Mouse (Mus musculus): ENCODE data around the gene Fxyd4. TPM values are rescaled to one million over a fixed set of nuclear protein-coding genes. Genes with fewer than 3 reads are reported as not detected.
A peak's percentile ranks its signal among the peaks of the same experiment; 100 is the strongest.

The Fxyd4 gene
- polyA plus RNA-seq, 1 experiment from 2014 or later: 0.20 TPM

GRCm38 (mm10) chr6:117890257-117890656 lies 47.2 kb downstream of the Fxyd4 start:
- Histone ChIP-seq H3K9ac (replicated peaks) (no peak overlapping the region), H3K27me3 (ENCODE audit: insufficient read depth, low read length) (no peaks in the 10 kb centered on the region), H3K27ac (ENCODE audit: low read depth) (no peak overlapping the region), H3K4me1 (ENCODE audit: insufficient read depth) (peaks cover 26% of the 10 kb centered on the region), H3K9me3 (ENCODE audit: low read length) (no peaks in the 10 kb centered on the region), H3K4me2 (ENCODE audit: low read depth, low read length) (no peak overlapping the region), H3K4me3 (ENCODE audit: low read depth, low read length) (no peak overlapping the region), H3K36me3 (replicated peaks; ENCODE audit: insufficient read depth, low read length) (no peaks in the 10 kb centered on the region)
- DNase-seq (no peak), ATAC-seq (no peak)
- WGBS (ENCODE audit: insufficient replicate concordance): 65% methylated on average over 6 of the region's 6 CpGs
- TF ChIP-seq EP300 (IDR thresholded peaks at IDR 0.05; ENCODE audit: low read depth) (no peak), CTCF (IDR thresholded peaks at IDR 0.05; ENCODE audit: low read depth) (no peak)

GRCm38 (mm10) chr6:117888642-117889096 lies 48.8 kb downstream of the Fxyd4 start:
- Histone ChIP-seq H3K4me1 (ENCODE audit: insufficient read depth) (peaks cover 26% of the 10 kb centered on the region), H3K9ac (replicated peaks) (peak overlapping the region; percentile 65), H3K9me3 (ENCODE audit: low read length) (no peaks in the 10 kb centered on the region), H3K27me3 (ENCODE audit: insufficient read depth, low read length) (no peaks in the 10 kb centered on the region), H3K36me3 (replicated peaks; ENCODE audit: insufficient read depth, low read length) (no peaks in the 10 kb centered on the region), H3K4me3 (ENCODE audit: low read depth, low read length) (peak overlapping the region; percentile 10), H3K27ac (ENCODE audit: low read depth) (peak overlapping the region; percentile 84), H3K4me2 (ENCODE audit: low read depth, low read length) (peak overlapping the region; percentile 58)
- ATAC-seq: peak; percentile 88
- peak; percentile 53 for DNase-seq
- peak; percentile 94 for TF ChIP-seq EP300 (IDR thresholded peaks at IDR 0.05; ENCODE audit: low read depth)
- no peak for TF ChIP-seq CTCF (IDR thresholded peaks at IDR 0.05; ENCODE audit: low read depth)
- WGBS (ENCODE audit: insufficient replicate concordance): 39% methylated on average over 2 of the region's 2 CpGs

- H3K27me3 ChIP-seq (ENCODE audit: insufficient read depth, low read length): no peaks in the 10 kb centered on the region
- DNase-seq (no peak), ATAC-seq (no peak)
- TF ChIP-seq EP300 (IDR thresholded peaks at IDR 0.05; ENCODE audit: low read depth) (no peak), CTCF (IDR thresholded peaks at IDR 0.05; ENCODE audit: low read depth) (no peak)
- H3K27ac ChIP-seq (ENCODE audit: low read depth): peak overlapping the region; percentile 84
- no peaks in the 10 kb centered on the region for H3K36me3 ChIP-seq (replicated peaks; ENCODE audit: insufficient read depth, low read length)
- WGBS (ENCODE audit: insufficient replicate concordance): 30% methylated on average over 1 of the region's 1 CpGs
- no peaks in the 10 kb centered on the region for H3K9me3 ChIP-seq (ENCODE audit: low read length)
- peaks cover 26% of the 10 kb centered on the region for H3K4me1 ChIP-seq (ENCODE audit: insufficient read depth)
- peak overlapping the region; percentile 58 for H3K4me2 ChIP-seq (ENCODE audit: low read depth, low read length)
- peak overlapping the region; percentile 65 for H3K9ac ChIP-seq (replicated peaks)
- H3K4me3 ChIP-seq (ENCODE audit: low read depth, low read length): peak overlapping the region; percentile 10; the same call in 1 of the 2 replicates
Observed at GRCm38 (mm10) chr6:117888032-117888431, 49.5 kb downstream of the Fxyd4 start.

GRCm38 (mm10) chr6:117885943-117886342 lies 51.5 kb downstream of the Fxyd4 start:
- ATAC-seq (no peak), DNase-seq (no peak)
- Histone ChIP-seq H3K9me3 (ENCODE audit: low read length) (no peaks in the 10 kb centered on the region), H3K4me3 (ENCODE audit: low read depth, low read length) (no peak overlapping the region), H3K27ac (ENCODE audit: low read depth) (no peak overlapping the region), H3K4me2 (ENCODE audit: low read depth, low read length) (no peak overlapping the region), H3K27me3 (ENCODE audit: insufficient read depth, low read length) (no peaks in the 10 kb centered on the region), H3K9ac (replicated peaks) (no peak overlapping the region), H3K4me1 (ENCODE audit: insufficient read depth) (peaks cover 21% of the 10 kb centered on the region), H3K36me3 (replicated peaks; ENCODE audit: insufficient read depth, low read length) (no peaks in the 10 kb centered on the region)
- TF ChIP-seq EP300 (IDR thresholded peaks at IDR 0.05; ENCODE audit: low read depth): no peak
- TF ChIP-seq CTCF (IDR thresholded peaks at IDR 0.05; ENCODE audit: low read depth): no peak
- WGBS (ENCODE audit: insufficient replicate concordance): 82% methylated on average over 2 of the region's 2 CpGs

Small RNA genes within 50 kb of the gene (microRNA-seq; reads per million reads assigned to microRNA genes)
- gene Gm25535: not detected

Other genes with a start within 250 kb of the Fxyd4 start
- gene Zfp637, start 96.5 kb downstream of the Fxyd4 start, polyA plus RNA-seq (2015; fragmentation: Nextera tagmentation; extraction: Ambion mirVana): 25.4 and 25.7 TPM in 2 replicates
- 0.86 and 1.1 TPM in 2 replicates for gene Zfp239, start 75.6 kb downstream of the Fxyd4 start, polyA plus RNA-seq (2015; fragmentation: Nextera tagmentation; extraction: Ambion mirVana)
- gene Hnrnpf, start 37.4 kb downstream of the Fxyd4 start, polyA plus RNA-seq (2015; fragmentation: Nextera tagmentation; extraction: Ambion mirVana): 264 and 270 TPM in 2 replicates
- gene Rasgef1a, start 73.7 kb upstream of the Fxyd4 start, polyA plus RNA-seq (2015; fragmentation: Nextera tagmentation; extraction: Ambion mirVana): 0.06 and 0.11 TPM in 2 replicates
- 6.1 and 6.3 TPM in 2 replicates for gene Csgalnact2, start 201.4 kb upstream of the Fxyd4 start, polyA plus RNA-seq (2015; fragmentation: Nextera tagmentation; extraction: Ambion mirVana)

Measured in liver, postnatal 0 days (tissue).